Mouse (Mus musculus) small intestine, adult 2 months (tissue): ENCODE results near the gene Ifit2. TPM values are rescaled to one million over a fixed set of nuclear protein-coding genes. Genes with fewer than 3 reads are reported as not detected.
"Not testable (repeated sequence)": the region's sequence is repeated elsewhere in the genome, so short reads cannot be mapped to it uniquely, and the experiment has no call there.

ENCODE experiments used
- H3K27ac ChIP-seq: fragments of 200-500 bp; 2 replicates; pipeline ENCODE4 v1.5.1; 2012; ENCODE audit warnings: low read depth, low read length, control low read depth, inconsistent platforms; ENCODE audit not compliant: insufficient read depth
- H3K27me3 ChIP-seq: fragments of 200-500 bp; 2 replicates; pipeline ENCODE4 v1.6.1; 2012; ENCODE audit warnings: mild to moderate bottlenecking, moderate library complexity, low read length, inconsistent platforms; ENCODE audit not compliant: control insufficient read depth, insufficient read depth
- H3K36me3 ChIP-seq: fragments of 200-500 bp; 2 replicates; pipeline ENCODE4 v1.6.1; 2012; ENCODE audit warnings: mild to moderate bottlenecking, low read length, control low read depth, inconsistent platforms; ENCODE audit not compliant: control insufficient read depth, insufficient read depth
- H3K4me1 ChIP-seq: fragments of 200-500 bp; 2 replicates; pipeline ENCODE4 v1.6.1; 2012; ENCODE audit warnings: low read length, inconsistent platforms, mixed read lengths; ENCODE audit not compliant: control insufficient read depth, insufficient read depth, insufficient read length
- H3K4me3 ChIP-seq: fragments of 200-500 bp; 2 replicates; pipeline ENCODE4 v1.5.1; 2012; ENCODE audit warnings: low read depth, mild to moderate bottlenecking, control low read depth, inconsistent platforms, low read length, moderate library complexity
- CTCF ChIP-seq: fragments of 200-500 bp; IDR thresholded peaks from 2 replicates; pipeline ENCODE4 v1.5.1; 2012; ENCODE audit warnings: low read depth, mild to moderate bottlenecking, control low read depth, inconsistent platforms, low read length, moderate library complexity, mixed read lengths; ENCODE audit not compliant: insufficient replicate concordance, insufficient read length; ENCODE audit errors: extremely low read depth
- POLR2A ChIP-seq: fragments of 200-500 bp; IDR thresholded peaks from 2 replicates; pipeline ENCODE4 v1.6.1; 2012; ENCODE audit warnings: low read depth, mild to moderate bottlenecking, control low read depth, inconsistent platforms, low read length, moderate library complexity
- WGBS: fragments of 180-500 bp; shearing (Covaris S2); methylation state at CpG from one replicate; pipeline ENCODE4 v1.1.7; 2018; 5-methylcytosine and 5-hydroxymethylcytosine counted together
- polyA plus RNA-seq: library from polyadenylated mRNA; depleted of rRNA; stranded (reverse); fragments of >200 nt; gene quantifications from 2 replicates; pipeline ENCODE4 v1.2.3, GENCODE M21; 2012

Gene Ifit2
- polyA plus RNA-seq, 1 experiment: 0.25 TPM

GRCm38 (mm10) chr19:34573650-34574049 is 23.2 kb downstream of the Ifit2 start:
- Histone ChIP-seq H3K4me3 (no peak overlapping the region), H3K4me1 (peaks cover 11% of the 10 kb centered on the region; the same call in 1 of the 2 replicates), H3K36me3 (no peaks in the 10 kb centered on the region; the same call in 1 of the 2 replicates), H3K27me3 (no peaks in the 10 kb centered on the region), H3K27ac (peak overlapping the region; percentile 9; the same call in 1 of the 2 replicates)
- 49% methylated on average over 5 of the region's 5 CpGs for WGBS
- TF ChIP-seq CTCF (no peak), POLR2A (no peak)

GRCm38 (mm10) chr19:34577121-34577520 is 26.6 kb downstream of the Ifit2 start:
- no peak overlapping the region for H3K4me3 ChIP-seq
- 74% methylated on average over 1 of the region's 1 CpGs for WGBS
- TF ChIP-seq CTCF (no peak), POLR2A (no peak)
- no peak overlapping the region for H3K27ac ChIP-seq
- peaks cover 7% of the 10 kb centered on the region; the same call in 1 of the 2 replicates for H3K4me1 ChIP-seq
- no peaks in the 10 kb centered on the region; the same call in 1 of the 2 replicates for H3K36me3 ChIP-seq
- no peaks in the 10 kb centered on the region for H3K27me3 ChIP-seq

GRCm38 (mm10) chr19:34582696-34583095 is 32.2 kb downstream of the Ifit2 start:
- H3K27ac ChIP-seq: peak overlapping the region; percentile 90
- H3K27me3 ChIP-seq, H3K36me3 ChIP-seq, H3K4me1 ChIP-seq, H3K4me3 ChIP-seq: not testable (repeated sequence)
- 70% methylated on average over 2 of the region's 2 CpGs for WGBS

GRCm38 (mm10) chr19:34583126-34583766 is 32.8 kb downstream of the Ifit2 start, which contains the start of gene Ifit3:
Gene Ifit3, plus strand, starts transcription at chr19:34583531.
- not testable (repeated sequence) for H3K4me3 ChIP-seq, H3K36me3 ChIP-seq, H3K4me1 ChIP-seq, H3K27me3 ChIP-seq
- peak within 1 kb of the TSS; percentile 90 for H3K27ac ChIP-seq
- 1% methylated on average over 2 of the region's 2 CpGs for WGBS

GRCm38 (mm10) chr19:34585740-34586458 is 35.4 kb downstream of the Ifit2 start:
- H3K36me3 ChIP-seq, H3K4me1 ChIP-seq, H3K27ac ChIP-seq, H3K4me3 ChIP-seq, H3K27me3 ChIP-seq: not testable (repeated sequence)
- WGBS: 66% methylated on average over 5 of the region's 5 CpGs

- not testable (repeated sequence) for H3K36me3 ChIP-seq, H3K27me3 ChIP-seq, H3K4me3 ChIP-seq, H3K4me1 ChIP-seq
- 48% methylated on average over 8 of the region's 12 CpGs for WGBS
- peak overlapping the region; percentile 50 for H3K27ac ChIP-seq
These were observed 37.6 kb downstream of the Ifit2 start for GRCm38 (mm10) chr19:34587898-34588692.

- TF ChIP-seq POLR2A (no peak), CTCF (no peak)
- H3K4me1 ChIP-seq: peaks cover 5% of the 10 kb centered on the region; the same call in 1 of the 2 replicates
- H3K27ac ChIP-seq: no peak overlapping the region
These were observed 38.5 kb downstream of the Ifit2 start for GRCm38 (mm10) chr19:34588959-34589358.

More at GRCm38 (mm10) chr19:34588959-34589358, 38.5 kb downstream of the Ifit2 start:
- no peaks in the 10 kb centered on the region for H3K27me3 ChIP-seq
- H3K4me3 ChIP-seq: no peak overlapping the region
- H3K36me3 ChIP-seq: no peaks in the 10 kb centered on the region
